Mouse (Mus musculus): ENCODE results near the gene Skp2. TPM values are rescaled to one million over a fixed set of nuclear protein-coding genes. Genes with fewer than 3 reads are reported as not detected.

The Skp2 gene
- total RNA-seq, 1 experiment = 42.7 TPM

DNA sequence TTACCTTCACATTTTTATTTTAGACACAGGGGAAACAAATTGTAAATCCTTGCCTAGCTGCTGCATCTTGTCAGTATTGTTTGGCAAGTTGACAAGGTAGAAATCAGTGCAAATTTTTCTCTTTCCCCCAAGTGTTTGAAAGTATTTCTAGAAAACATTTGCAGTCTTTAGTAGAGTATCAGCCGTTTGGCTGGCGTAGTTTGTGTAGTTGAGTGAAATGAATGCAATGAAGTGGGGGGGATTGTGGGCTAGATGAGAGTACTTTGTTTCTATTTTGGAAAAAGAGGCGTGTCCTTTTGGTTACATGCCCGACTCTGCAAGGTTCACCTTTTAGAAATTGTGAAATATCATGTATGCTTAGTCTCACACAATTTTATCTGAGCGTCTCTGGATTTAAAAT is 82.6 kb downstream of the Skp2 start:
- Histone ChIP-seq H3K9me3 (ENCODE audit: control insufficient read depth, insufficient read depth, low read depth, low read length) (no peaks in the 10 kb centered on the region), H3K9ac (ENCODE audit: insufficient read depth, low read depth, low read length, poor library complexity, severe bottlenecking) (no peak overlapping the region), H3K36me3 (ENCODE audit: control insufficient read depth, insufficient read depth, low read length, poor library complexity, severe bottlenecking) (no peaks in the 10 kb centered on the region), H3K4me1 (ENCODE audit: control insufficient read depth in 2 of 2, insufficient read depth in 2 of 2, low read length in 2 of 2, poor library complexity in 1 of 2) (peaks cover 2 to 8% of the 10 kb centered on the region in 2 experiments), H3K27ac (ENCODE audit: insufficient read depth, low read depth, low read length, poor library complexity, severe bottlenecking) (no peak overlapping the region), H3K4me3 (ENCODE audit: insufficient read depth in 1 of 2, low read depth in 1 of 2, low read length in 2 of 2, poor library complexity in 1 of 2, severe bottlenecking in 1 of 2) (peak overlapping the region; percentile 86 to 99; a peak in 3 of 4 replicates)
- in situ Hi-C loops (cut with MboI; ENCODE audit: low sequenced_read_pairs in 2 of 2, unreplicated experiment in 2 of 2) = no loop called here
- TF ChIP-seq CHD2 (IDR thresholded peaks at IDR 0.05; ENCODE audit: low read depth, low read length) (no peak), HCFC1 (IDR thresholded peaks at IDR 0.05; ENCODE audit: borderline replicate concordance, insufficient read depth, low read length) (no peak), MAFK (IDR thresholded peaks at IDR 0.05; ENCODE audit: insufficient read depth, low read depth, low read length) (no peak), ZNF384 (IDR thresholded peaks at IDR 0.05; ENCODE audit: low read depth, low read length) (no peak)
- no peak for DNase-seq (ENCODE audit: low read depth, low spot score)

- Histone ChIP-seq H3K4me1 (ENCODE audit: control insufficient read depth in 2 of 2, insufficient read depth in 2 of 2, low read length in 2 of 2, poor library complexity in 1 of 2) (peaks cover 2 to 8% of the 10 kb centered on the region in 2 experiments), H3K36me3 (ENCODE audit: control insufficient read depth, insufficient read depth, low read length, poor library complexity, severe bottlenecking) (no peaks in the 10 kb centered on the region), H3K4me3 (ENCODE audit: insufficient read depth in 1 of 2, low read depth in 1 of 2, low read length in 2 of 2, poor library complexity in 1 of 2, severe bottlenecking in 1 of 2) (peak overlapping the region; percentile 86 to 99), H3K9me3 (ENCODE audit: control insufficient read depth, insufficient read depth, low read depth, low read length) (no peaks in the 10 kb centered on the region), H3K9ac (ENCODE audit: insufficient read depth, low read depth, low read length, poor library complexity, severe bottlenecking) (peak overlapping the region; percentile 96), H3K27ac (ENCODE audit: insufficient read depth, low read depth, low read length, poor library complexity, severe bottlenecking) (peak overlapping the region; percentile 62)
- no peak for DNase-seq (ENCODE audit: low read depth, low spot score)
- TF ChIP-seq CHD2 (IDR thresholded peaks at IDR 0.05; ENCODE audit: low read depth, low read length) (no peak), ZNF384 (IDR thresholded peaks at IDR 0.05; ENCODE audit: low read depth, low read length) (no peak), ZC3H11A (IDR thresholded peaks at IDR 0.05; ENCODE audit: borderline replicate concordance, low read depth, low read length) (no peak), MAFK (IDR thresholded peaks at IDR 0.05; ENCODE audit: insufficient read depth, low read depth, low read length) (no peak), HCFC1 (IDR thresholded peaks at IDR 0.05; ENCODE audit: borderline replicate concordance, insufficient read depth, low read length) (no peak)
- in situ Hi-C loops (cut with MboI; ENCODE audit: low sequenced_read_pairs in 2 of 2, unreplicated experiment in 2 of 2) = no loop called here
Measured at GRCm38 (mm10) chr15:9071556-9072544, 83.4 kb downstream of the Skp2 start.

DNA sequence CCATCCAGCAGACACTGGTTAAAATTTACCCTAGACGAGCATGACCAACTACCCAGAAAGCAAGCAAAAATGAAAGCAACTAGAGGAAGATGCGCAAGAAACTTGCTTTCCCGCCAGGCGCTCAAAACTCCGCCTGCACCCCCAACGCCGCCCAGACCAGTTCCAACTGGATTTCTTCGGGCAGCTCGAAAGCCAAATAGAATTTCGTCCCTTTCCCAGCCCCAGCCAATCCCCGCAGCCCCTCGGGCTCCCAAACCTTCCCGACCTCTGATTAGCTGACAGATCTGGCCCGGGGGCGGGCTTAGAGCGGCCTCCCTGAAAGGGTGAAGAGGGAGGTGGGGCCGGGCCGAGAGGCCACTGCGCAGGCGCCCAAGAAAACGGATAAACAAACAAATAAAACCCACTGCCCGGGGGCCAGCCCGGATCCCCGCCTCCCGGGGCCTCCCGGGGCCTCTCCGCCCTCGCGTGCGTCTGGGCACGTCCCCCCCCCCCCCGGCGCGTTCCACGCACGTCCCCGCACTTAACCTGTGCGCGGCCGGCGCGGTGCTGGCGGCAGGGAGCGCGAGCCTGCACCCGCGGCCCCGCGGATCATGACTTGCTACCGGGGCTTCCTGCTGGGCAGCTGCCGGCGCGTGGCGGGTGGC is 84.2 kb downstream of the Skp2 start, which contains the start of gene Nadk2:
TSS of gene Nadk2 (plus strand) at position 349 of the 644 bp plus-strand sequence.
- in situ Hi-C loops (cut with MboI; ENCODE audit: low sequenced_read_pairs in 2 of 2, unreplicated experiment in 2 of 2) = no loop called here
- no peaks in the 10 kb centered on the region for H3K9me3 ChIP-seq (ENCODE audit: control insufficient read depth, insufficient read depth, low read depth, low read length)

GRCm38 (mm10) chr15:9070353-9070752 is 84.9 kb downstream of the Skp2 start:
- TF ChIP-seq MAFK (IDR thresholded peaks at IDR 0.05; ENCODE audit: insufficient read depth, low read depth, low read length) (no peak), ZC3H11A (IDR thresholded peaks at IDR 0.05; ENCODE audit: borderline replicate concordance, low read depth, low read length) (no peak), HCFC1 (IDR thresholded peaks at IDR 0.05; ENCODE audit: borderline replicate concordance, insufficient read depth, low read length) (no peak), CHD2 (IDR thresholded peaks at IDR 0.05; ENCODE audit: low read depth, low read length) (no peak), ZNF384 (IDR thresholded peaks at IDR 0.05; ENCODE audit: low read depth, low read length) (no peak)
- Histone ChIP-seq H3K9ac (ENCODE audit: insufficient read depth, low read depth, low read length, poor library complexity, severe bottlenecking) (peak overlapping the region; percentile 94), H3K36me3 (ENCODE audit: control insufficient read depth, insufficient read depth, low read length, poor library complexity, severe bottlenecking) (no peaks in the 10 kb centered on the region), H3K4me1 (ENCODE audit: control insufficient read depth in 2 of 2, insufficient read depth in 2 of 2, low read length in 2 of 2, poor library complexity in 1 of 2) (peaks cover 2 to 6% of the 10 kb centered on the region in 2 experiments), H3K9me3 (ENCODE audit: control insufficient read depth, insufficient read depth, low read depth, low read length) (no peaks in the 10 kb centered on the region), H3K4me3 (ENCODE audit: insufficient read depth in 1 of 2, low read depth in 1 of 2, low read length in 2 of 2, poor library complexity in 1 of 2, severe bottlenecking in 1 of 2) (peak overlapping the region; percentile 81 to 86), H3K27ac (ENCODE audit: insufficient read depth, low read depth, low read length, poor library complexity, severe bottlenecking) (peak overlapping the region; percentile 94)
- in situ Hi-C loops (cut with MboI; ENCODE audit: low sequenced_read_pairs in 2 of 2, unreplicated experiment in 2 of 2) = no loop called here
- DNase-seq (ENCODE audit: low read depth, low spot score) = no peak

More for the DNA sequence above, 84.2 kb downstream of the Skp2 start, which contains the start of gene Nadk2:
- no peaks in the 10 kb centered on the region for H3K36me3 ChIP-seq (ENCODE audit: control insufficient read depth, insufficient read depth, low read length, poor library complexity, severe bottlenecking)
- DNase-seq (ENCODE audit: low read depth, low spot score) = peak; percentile 99
- H3K4me3 ChIP-seq (ENCODE audit: insufficient read depth in 1 of 2, low read depth in 1 of 2, low read length in 2 of 2, poor library complexity in 1 of 2, severe bottlenecking in 1 of 2) = peak within 1 kb of the TSS; percentile 86 to 99
- H3K9ac ChIP-seq (ENCODE audit: insufficient read depth, low read depth, low read length, poor library complexity, severe bottlenecking) = peak within 1 kb of the TSS; percentile 96
- peak within 1 kb of the TSS; percentile 94 for H3K27ac ChIP-seq (ENCODE audit: insufficient read depth, low read depth, low read length, poor library complexity, severe bottlenecking)
- H3K4me1 ChIP-seq (ENCODE audit: control insufficient read depth in 2 of 2, insufficient read depth in 2 of 2, low read length in 2 of 2, poor library complexity in 1 of 2) = peaks cover 2 to 8% of the 10 kb centered on the region in 2 experiments
- no peak for TF ChIP-seq ZC3H11A (IDR thresholded peaks at IDR 0.05; ENCODE audit: borderline replicate concordance, low read depth, low read length)
- 0 out of 2 replicates have a peak, but pooled peaks have one; percentile 43 for TF ChIP-seq CHD2 (IDR thresholded peaks at IDR 0.05; ENCODE audit: low read depth, low read length)
